Mouse (Mus musculus) erythroblast, embryonic 14.5 days (primary cell): ENCODE results near the gene Pax6.

Source experiments
- GATA1 ChIP-seq: IDR thresholded peaks from 2 replicates; pipeline ENCODE4 v1.6.1; 2012; ENCODE audit warnings: low read length, inconsistent platforms, mixed read lengths
- TAL1 ChIP-seq: IDR thresholded peaks from 3 replicates; pipeline ENCODE4 v1.6.1; 2012; ENCODE audit warnings: low read length, inconsistent platforms, mixed read lengths

DNA sequence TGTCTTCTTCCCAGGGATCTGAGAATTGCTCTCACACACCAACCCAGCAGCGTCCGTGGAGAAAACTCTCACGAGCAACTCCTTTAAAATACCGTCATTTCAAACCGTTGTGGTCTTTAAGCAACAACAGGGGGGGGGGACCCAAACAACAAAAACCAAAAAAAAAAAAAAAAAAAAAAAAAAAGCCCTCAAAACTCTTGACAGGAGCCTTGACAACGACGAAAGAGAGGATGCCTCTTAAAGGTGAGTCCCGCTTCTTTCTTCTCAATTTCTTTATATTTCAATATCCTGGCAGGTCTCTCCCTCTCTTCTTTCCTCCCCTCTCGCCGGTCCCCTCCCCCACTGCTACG, 7.0 kb downstream of the Pax6 start:
- TF ChIP-seq GATA1 = no peak
- TF ChIP-seq TAL1 = no peak
